Mouse (Mus musculus): Measurements from ENCODE around the gene Sept10.

- TF ChIP-seq POLR2A (IDR thresholded peaks at IDR 0.05; ENCODE audit: low read depth, low read length): no peak
- no peak for TF ChIP-seq CTCF (IDR thresholded peaks at IDR 0.05; ENCODE audit: extremely low read depth, insufficient read depth, insufficient read length, insufficient replicate concordance)
These were observed 55.3 kb downstream of the Sept10 start for GRCm38 (mm10) chr10:59166104-59166944.
